Mouse (Mus musculus) kidney, postnatal 14 days (tissue): ENCODE data around the gene Pmpcb.
"Not testable (repeated sequence)": the region's sequence is repeated elsewhere in the genome, so short reads cannot be mapped to it uniquely, and the experiment has no call there.

Experiments
- DNase-seq: peaks from one replicate; pipeline ENCODE4 v3.0.0; 2022; ENCODE audit warnings: mixed read lengths

Pmpcb gene

GRCm38 (mm10) chr5:21736956-21737585, at the start of gene Pmpcb:
Gene Pmpcb, plus strand, starts transcription at chr5:21737141.
- DNase-seq = peak; percentile 91

GRCm38 (mm10) chr5:21692230-21692629, 44.7 kb upstream of the Pmpcb start:
- DNase-seq = no peak

- DNase-seq = peak; percentile 39
Measured at GRCm38 (mm10) chr5:21693372-21693870, 43.5 kb upstream of the Pmpcb start.

GRCm38 (mm10) chr5:21694854-21695490, 42.0 kb upstream of the Pmpcb start:
- no peak for DNase-seq

GRCm38 (mm10) chr5:21699555-21699954, 37.4 kb upstream of the Pmpcb start:
- DNase-seq = not testable (repeated sequence)

- no peak for DNase-seq
Measured at GRCm38 (mm10) chr5:21700272-21700821, 36.6 kb upstream of the Pmpcb start.

- DNase-seq = no peak
Measured at GRCm38 (mm10) chr5:21700934-21701333, 36.0 kb upstream of the Pmpcb start.

- DNase-seq = peak; percentile 99
Measured at GRCm38 (mm10) chr5:21701351-21702008, 35.5 kb upstream of the Pmpcb start, which contains the start of gene Napepld. Gene Napepld, minus strand, starts transcription at chr5:21701396.

- DNase-seq = no peak
Measured at GRCm38 (mm10) chr5:21702009-21702364, 35.0 kb upstream of the Pmpcb start.

- no peak for DNase-seq
Measured at GRCm38 (mm10) chr5:21702873-21703475, 34.0 kb upstream of the Pmpcb start.

- no peak for DNase-seq
Measured at GRCm38 (mm10) chr5:21703708-21704107, 33.2 kb upstream of the Pmpcb start.

- no peak for DNase-seq
Measured at GRCm38 (mm10) chr5:21706546-21706945, 30.4 kb upstream of the Pmpcb start.

GRCm38 (mm10) chr5:21708011-21708410, 28.9 kb upstream of the Pmpcb start:
- not testable (repeated sequence) for DNase-seq

GRCm38 (mm10) chr5:21712127-21712715, 24.7 kb upstream of the Pmpcb start:
- DNase-seq = peak; percentile 30

GRCm38 (mm10) chr5:21714447-21714846, 22.5 kb upstream of the Pmpcb start:
- DNase-seq = no peak

- DNase-seq = no peak
Measured at GRCm38 (mm10) chr5:21717165-21717715, 19.7 kb upstream of the Pmpcb start.

GRCm38 (mm10) chr5:21718546-21718945, 18.4 kb upstream of the Pmpcb start:
- DNase-seq = no peak

GRCm38 (mm10) chr5:21719209-21719608, 17.7 kb upstream of the Pmpcb start:
- no peak for DNase-seq

- no peak for DNase-seq
Measured at GRCm38 (mm10) chr5:21724427-21724826, 12.5 kb upstream of the Pmpcb start.

- no peak for DNase-seq
Measured at GRCm38 (mm10) chr5:21724872-21725271, 12.1 kb upstream of the Pmpcb start.

- no peak for DNase-seq
Measured at GRCm38 (mm10) chr5:21729107-21729506, 7.8 kb upstream of the Pmpcb start.

- no peak for DNase-seq
Measured at GRCm38 (mm10) chr5:21732177-21732911, 4.6 kb upstream of the Pmpcb start.
